Mouse (Mus musculus): ENCODE results near the gene Plekhb2.

Plekhb2 gene

DNA sequence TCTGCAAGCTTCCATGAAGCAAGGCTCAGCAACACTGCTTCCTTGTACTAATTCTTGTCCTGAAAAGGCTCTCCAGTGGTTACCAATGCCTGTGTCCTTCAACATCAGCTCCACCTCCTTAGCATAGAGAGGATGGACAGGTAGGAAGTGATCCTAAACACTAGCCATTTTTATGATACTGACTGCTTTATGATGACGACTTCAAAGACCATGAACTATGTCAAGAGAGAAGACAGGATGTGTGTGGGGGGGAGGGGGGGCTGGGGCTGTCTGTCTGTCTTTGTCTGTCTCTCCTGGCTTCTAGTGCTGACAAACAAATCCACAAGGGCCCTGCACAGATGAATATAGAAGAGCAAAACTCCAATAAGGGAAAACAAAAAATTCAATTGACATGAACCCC, 18.4 kb upstream of the Plekhb2 start:
- DNase-seq (ENCODE audit: low spot score) = no peak

GRCm38 (mm10) chr1:34834904-34835303, 14.9 kb upstream of the Plekhb2 start:
- no peak for DNase-seq (ENCODE audit: low spot score)

DNA sequence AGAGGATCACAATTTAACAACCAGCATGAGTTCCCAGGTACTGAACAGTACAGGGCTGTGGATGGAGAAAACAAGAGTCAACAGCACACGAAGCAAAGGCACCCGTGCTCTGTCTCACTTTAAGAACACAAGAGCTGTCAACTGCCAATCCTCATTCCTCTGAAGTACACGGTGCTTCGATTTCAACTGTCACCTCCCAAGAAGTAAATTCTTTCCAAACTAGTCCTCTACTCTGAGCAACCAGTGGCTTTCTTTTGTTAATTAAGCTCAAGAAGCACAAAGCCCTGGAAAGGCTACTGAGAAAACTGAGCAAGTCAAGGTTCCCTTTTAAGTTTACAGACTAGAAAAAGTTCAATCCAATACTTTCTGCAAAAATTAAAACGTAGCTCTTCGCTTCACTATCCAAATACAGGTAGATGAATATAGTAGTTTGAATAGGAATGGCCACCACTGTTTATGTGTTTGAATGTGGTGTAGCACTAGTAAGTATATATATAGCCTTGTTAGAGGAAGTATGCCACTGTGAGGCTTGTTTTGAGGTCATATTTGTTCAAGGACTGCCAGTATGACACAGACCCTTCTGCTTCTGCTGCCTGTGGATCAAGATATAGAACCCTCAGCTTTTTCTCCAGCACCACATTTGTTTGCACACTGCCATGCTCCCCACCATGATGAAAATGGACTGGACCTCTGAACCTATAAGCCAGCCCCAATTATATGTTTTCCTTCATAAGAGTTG, 11.7 kb upstream of the Plekhb2 start:
- DNase-seq (ENCODE audit: low spot score) = no peak

DNA sequence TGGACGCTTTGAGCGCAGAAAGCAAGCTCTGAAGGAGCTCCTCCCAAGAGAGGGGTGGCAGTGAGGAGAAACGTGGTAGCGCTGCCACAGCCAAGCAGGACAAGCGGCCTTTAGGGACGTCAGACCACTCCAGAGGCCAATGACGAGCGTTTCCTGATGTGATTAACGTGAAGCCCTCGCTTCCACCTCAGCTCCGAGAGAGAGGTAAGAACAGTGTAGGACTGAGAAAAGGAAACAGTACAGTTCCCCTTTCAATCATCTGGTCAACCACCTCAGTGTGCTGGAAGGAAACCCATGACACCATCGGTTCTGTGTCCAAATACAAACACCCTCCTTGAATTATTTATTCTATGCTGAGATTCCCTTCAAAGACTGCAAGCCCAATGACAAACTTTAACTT, 10.5 kb upstream of the Plekhb2 start:
- DNase-seq (ENCODE audit: low spot score) = no peak

- DNase-seq (ENCODE audit: low spot score) = no peak
Observed at GRCm38 (mm10) chr1:34841709-34842388, 7.9 kb upstream of the Plekhb2 start.

DNA sequence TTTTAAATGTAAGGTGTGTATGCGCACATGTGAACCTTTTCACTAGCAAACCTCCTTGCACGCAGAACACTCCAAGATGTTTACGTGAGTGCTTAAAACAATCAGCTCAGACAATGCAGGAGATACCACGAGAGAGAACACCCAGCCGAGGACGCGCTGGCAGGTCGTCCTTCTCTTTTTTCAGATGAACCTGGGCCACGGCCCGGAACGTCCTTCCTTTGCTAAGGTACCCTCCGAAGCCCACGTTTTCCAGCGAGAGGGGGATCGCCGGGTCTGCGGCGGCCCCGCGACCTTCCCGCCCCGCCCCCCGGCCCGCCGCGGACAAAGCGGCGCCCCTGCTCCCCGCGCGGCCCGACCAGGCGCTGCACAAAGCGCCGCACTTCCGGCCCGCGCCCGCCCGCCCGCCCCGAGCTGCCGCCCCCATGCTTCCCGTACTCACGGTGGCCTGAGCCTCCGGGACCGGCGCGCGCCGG, 7.4 kb upstream of the Plekhb2 start:
- peak; percentile 76 for DNase-seq (ENCODE audit: low spot score)

DNA sequence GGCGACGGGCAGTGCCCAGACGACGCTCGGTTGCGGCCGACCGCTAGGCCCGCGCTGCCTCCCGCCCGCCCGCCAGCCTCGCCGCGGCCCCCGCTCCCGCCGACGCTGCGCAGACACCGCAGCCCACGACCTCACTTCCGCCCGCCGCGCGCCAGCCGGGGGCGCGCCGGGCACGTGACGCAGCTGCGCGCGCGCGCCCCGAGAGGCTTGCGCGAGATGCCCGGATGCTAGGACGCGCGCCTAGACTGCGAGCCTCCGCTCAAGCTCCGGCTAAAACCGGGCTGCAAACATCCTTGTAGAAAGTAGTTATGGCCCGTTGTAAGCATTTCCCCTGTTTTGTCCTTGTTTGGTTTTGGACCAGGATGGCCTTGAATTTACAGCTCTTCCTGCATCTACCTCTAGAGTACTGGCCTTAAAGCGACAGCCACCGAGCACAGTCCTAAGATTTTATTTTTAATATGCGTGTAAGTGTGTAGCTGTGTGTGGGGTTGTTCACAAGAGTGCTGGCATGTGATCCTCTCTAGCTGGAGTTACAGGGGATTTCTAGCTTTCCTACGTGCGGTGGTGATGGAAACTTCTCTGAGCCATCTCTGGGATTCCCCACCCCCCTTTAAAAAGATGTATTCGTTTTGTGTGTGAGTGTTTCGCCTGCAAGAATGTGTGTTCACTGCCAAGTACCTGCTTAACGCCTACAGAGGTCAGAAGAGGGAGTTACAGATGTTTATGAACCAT, 6.7 kb upstream of the Plekhb2 start, which contains the start of gene Fam168b:
TSS of gene Fam168b (minus strand) at position 179 of the 732 bp plus-strand sequence.
- DNase-seq (ENCODE audit: low spot score) = peak; percentile 93

GRCm38 (mm10) chr1:34847070-34847469, 2.7 kb upstream of the Plekhb2 start:
- DNase-seq (ENCODE audit: low spot score) = no peak

DNA sequence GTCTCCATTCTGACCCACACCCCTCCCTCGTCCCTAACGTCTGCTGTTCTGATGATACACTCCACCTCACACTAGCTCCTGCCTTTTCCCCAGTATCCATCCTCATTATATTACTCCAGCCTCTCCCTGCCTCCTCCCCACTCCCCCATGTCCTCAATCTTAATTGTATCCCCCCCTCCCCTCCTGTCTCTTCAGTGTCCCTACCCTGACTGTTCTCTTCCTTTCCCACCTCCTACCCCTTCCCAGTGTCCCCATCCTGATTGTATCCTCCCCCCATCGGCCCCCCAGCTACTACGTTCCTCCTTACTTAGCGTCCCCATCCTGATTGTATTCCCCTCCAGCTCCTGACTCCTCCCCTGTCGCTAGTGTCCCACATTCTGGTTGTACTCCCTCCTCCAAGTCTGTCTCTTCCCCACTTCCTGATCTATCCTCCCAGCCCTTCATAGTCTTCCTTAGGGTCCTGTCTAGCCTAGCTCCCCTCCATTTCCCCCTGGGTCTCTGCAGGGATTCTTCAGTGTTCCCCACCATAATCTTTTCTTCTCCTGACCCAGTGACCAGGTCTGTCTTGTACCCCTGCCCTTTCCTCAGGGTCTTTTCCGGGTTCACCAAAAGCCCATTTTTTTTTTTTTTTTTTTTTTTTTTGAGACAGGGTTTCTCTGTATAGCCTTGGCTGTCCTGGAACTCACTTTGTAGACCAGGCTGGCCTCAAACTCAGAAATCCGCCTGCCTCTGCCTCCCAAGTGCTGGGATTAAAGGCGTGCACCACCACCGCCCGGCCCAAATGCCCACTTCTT, 764 bp downstream of the Plekhb2 start:
- no peak for DNase-seq (ENCODE audit: low spot score)

- no peak for DNase-seq (ENCODE audit: low spot score)
Observed at GRCm38 (mm10) chr1:34851562-34851961, 1.8 kb downstream of the Plekhb2 start.

DNA sequence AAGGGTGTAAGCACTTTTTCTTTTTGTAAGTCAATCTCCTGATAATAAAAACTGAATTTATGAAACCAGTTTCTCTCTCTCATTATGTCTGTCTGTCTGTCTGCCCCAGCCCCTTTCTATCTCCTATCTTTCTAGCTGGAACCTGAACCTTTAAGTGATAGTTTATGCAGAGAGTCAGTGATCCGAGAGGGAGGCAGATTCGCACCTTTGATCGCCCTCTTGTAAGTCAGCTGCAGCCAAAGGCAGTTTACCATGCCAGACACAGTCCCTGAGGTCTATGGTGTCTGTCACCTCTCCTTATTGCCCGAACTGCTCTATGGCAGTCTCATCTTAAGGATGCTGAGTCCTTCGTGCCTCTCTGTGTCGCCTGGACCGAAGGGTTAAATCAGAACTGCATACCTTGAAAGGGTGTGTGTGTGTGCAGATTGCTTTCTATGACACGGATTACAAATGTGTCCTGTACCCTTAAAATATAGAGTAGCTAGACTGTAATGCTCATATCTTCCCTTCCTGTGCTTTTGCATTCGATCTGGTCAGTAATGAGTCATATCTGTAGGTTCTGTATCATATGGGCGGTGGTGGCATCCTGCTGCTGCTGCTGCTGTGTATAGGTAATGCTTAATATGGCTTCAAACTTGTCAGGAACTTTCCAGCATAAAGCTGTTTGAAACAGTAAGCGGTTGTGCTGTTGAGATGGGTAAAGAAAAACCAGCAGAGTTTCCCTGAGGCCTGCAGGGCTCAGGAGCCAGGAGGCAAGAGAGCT, 2.5 kb downstream of the Plekhb2 start:
- DNase-seq (ENCODE audit: low spot score) = no peak

DNA sequence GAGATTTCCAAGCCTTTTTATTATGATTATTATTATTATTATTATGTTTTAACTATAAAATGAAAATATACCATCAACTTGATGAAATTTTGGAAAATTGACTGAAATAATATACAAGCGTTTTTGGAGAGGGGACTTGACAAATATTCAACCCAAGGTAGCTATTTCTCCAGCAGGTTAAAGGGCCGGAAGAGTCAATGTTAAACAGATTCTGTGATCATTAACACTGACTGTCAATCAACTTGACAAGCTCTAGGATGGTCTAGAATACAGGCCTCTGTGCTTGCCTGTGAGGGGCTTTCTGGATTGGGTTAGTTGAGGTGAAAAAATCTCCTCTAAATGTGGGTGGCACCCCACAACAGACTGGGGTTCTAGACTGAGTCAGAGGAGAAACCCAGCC, 4.0 kb downstream of the Plekhb2 start:
- no peak for DNase-seq (ENCODE audit: low spot score)

DNA sequence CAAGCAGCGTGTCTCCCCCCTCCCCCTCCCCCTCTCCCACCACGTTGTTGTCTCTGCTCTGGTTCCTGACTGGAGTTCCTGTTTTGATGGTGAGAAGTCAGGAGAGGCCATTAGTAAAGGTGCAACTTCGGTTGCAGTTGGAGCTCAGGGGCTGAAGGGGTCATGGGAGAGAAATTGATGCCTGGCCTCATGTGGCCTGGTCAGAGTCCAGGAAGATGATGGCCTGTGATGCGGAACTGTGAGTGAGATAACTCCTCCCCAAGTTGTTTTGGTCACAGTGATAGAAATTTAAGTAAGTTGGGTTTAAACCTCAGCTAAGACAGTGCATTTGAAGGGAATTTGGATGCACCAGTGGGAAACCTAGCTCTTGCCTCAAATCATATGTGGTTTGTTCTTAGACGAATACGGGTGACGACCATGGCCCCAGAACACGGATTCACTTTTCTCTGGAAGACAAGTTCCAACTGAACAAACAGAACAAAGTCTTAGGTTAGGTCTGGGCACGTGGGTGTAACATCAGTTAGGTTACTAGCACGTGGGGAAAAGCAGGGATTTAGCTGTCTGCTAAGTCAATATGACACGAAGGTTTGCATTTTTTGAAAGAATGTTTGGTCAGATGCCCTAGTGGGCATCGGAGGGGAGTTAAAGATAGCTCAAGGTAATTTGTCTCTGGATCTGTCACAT, 5.4 kb downstream of the Plekhb2 start:
- no peak for DNase-seq (ENCODE audit: low spot score)

- DNase-seq (ENCODE audit: low spot score) = no peak
Observed at GRCm38 (mm10) chr1:34858671-34859070, 8.9 kb downstream of the Plekhb2 start.

DNA sequence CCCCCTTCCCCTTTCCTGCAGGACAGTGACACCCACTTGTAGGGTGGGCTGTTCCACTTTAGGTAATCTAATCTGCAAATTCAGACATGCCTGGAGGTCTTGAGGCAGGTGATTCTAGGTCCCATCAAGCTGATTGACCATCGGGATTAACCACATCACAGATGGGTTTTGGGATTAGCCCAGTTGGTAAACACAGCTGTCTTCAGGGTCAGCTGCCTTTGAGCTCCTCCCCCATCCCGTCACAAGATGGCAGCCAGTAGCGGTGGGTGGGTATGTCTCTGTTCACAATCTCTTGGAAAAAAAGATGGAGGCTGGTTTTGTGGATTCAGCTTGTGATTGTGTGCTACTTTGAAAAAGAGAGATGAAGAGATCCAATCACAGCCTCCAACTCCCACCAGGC, 10.0 kb downstream of the Plekhb2 start:
- no peak for DNase-seq (ENCODE audit: low spot score)

DNA sequence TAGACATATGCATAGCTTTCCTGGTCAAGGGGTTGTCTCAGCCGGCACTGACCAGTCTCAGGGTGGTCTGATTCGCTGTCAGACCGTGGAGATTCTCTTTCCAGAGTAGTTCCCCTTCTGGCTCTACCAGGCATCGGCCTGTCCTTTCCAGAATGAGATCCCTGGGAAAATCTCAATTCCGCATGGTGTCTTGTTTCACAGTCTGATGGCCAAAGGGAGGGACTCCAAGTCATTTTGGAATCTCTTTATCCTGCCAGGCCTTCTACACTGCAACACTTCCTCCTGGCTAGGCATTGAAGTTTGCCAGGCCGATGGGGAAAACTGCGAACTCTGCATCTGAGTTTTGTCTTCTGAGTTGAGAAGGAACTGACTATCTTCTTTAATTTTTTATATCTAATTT, 10.4 kb downstream of the Plekhb2 start:
- DNase-seq (ENCODE audit: low spot score) = no peak

- no peak for DNase-seq (ENCODE audit: low spot score)
Observed at GRCm38 (mm10) chr1:34862877-34863276, 13.1 kb downstream of the Plekhb2 start.

DNA sequence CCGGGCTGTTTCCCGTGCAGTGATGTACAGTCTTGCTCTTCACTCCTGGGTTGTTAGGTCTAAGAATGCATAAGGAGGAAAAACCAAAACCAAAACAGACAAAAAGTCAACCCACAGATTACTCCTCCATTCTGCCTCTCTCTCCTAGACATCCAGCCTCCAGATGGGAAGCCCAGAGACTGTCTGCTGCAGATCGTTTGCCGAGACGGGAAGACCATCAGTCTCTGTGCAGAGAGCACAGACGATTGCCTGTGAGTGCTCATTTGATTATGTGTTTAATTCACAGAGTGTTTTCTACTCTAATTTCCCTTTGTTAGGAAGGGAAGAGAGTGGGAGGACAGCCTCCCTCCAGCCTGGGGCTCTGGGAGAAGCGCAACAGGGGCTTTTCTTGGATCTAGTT, 13.5 kb downstream of the Plekhb2 start:
- peak; percentile 23 for DNase-seq (ENCODE audit: low spot score)

- peak; percentile 24 for DNase-seq (ENCODE audit: low spot score)
Observed at GRCm38 (mm10) chr1:34864243-34864642, 14.5 kb downstream of the Plekhb2 start.

GRCm38 (mm10) chr1:34865866-34866265, 16.1 kb downstream of the Plekhb2 start:
- no peak for DNase-seq (ENCODE audit: low spot score)

Data from testis, postnatal 10 days (tissue).